Mouse (Mus musculus): ENCODE results near the gene Lrig1. TPM values are rescaled to one million over a fixed set of nuclear protein-coding genes. Genes with fewer than 3 reads are reported as not detected.

Lrig1 gene
- polyA plus RNA-seq, 1 experiment, result 12.1 TPM

DNA sequence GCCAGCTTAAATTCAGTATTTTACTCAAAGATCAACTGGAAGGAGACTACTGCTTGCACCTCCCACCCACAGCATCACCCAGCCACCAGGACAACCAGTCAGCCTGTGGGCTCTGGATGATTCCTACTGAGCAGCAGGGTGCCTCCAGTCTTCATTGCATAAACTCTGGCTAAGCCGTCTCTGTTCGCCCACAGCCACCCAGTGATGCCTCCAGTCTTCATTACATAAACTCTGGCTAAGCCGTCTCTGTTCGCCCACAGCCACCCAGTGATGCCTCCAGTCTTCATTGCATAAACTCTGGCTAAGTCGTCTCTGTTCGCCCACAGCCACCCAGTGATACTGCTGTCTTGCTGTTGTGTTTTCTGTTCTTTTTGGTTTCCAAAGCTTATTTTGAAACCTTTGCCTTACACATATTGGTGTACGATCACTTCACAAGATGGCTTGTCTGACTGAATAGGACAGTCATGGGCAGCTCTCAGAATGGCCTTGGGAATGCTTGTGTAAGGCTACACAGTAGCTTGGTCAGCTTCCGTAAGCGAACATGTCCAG, 115.7 kb downstream of the Lrig1 start:
- 97% methylated on average over 9 of the region's 9 CpGs for WGBS
- TF ChIP-seq POLR2A (IDR thresholded peaks at IDR 0.05; ENCODE audit: low read depth, low read length) (no peak), CTCF (conservative IDR thresholded peaks at IDR 0.05; ENCODE audit: insufficient read depth, insufficient read length, low read depth, low read length) (no peak)
- Histone ChIP-seq H3K27ac (ENCODE audit: insufficient read depth, low read depth, low read length) (no peak overlapping the region), H3K4me1 (ENCODE audit: control insufficient read depth, insufficient read depth, low read length) (no peaks in the 10 kb centered on the region), H3K27me3 (replicated peaks; ENCODE audit: control insufficient read depth, insufficient read depth, low read length) (no peaks in the 10 kb centered on the region), H3K36me3 (ENCODE audit: control insufficient read depth, insufficient read depth, low read length) (no peaks in the 10 kb centered on the region), H3K4me3 (ENCODE audit: insufficient read depth, low read depth, low read length) (no peak overlapping the region)
- no peak for DNase-seq

DNA sequence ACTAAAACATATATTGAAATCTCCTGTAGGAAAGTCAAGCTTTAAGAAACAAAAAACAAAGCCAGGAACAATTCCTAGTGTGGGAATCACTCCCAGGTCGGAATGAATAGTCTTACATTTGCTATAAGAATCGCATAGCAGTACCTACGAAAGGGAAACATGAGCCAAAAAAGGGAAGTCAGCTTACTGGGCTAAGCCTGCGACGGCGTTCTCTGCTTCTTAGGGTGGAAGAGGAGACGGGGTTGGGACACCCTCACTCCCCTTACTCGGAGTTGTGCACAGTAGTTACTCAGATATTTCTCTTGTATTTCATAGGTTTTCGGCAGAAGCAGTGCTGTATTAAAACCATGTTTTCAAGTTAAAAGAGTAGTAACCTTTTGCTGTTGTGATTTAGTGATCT, 117.9 kb downstream of the Lrig1 start:
- H3K27ac ChIP-seq (ENCODE audit: insufficient read depth, low read depth, low read length), result no peak overlapping the region
- no peak for DNase-seq
- no peaks in the 10 kb centered on the region for H3K27me3 ChIP-seq (replicated peaks; ENCODE audit: control insufficient read depth, insufficient read depth, low read length)

DNA sequence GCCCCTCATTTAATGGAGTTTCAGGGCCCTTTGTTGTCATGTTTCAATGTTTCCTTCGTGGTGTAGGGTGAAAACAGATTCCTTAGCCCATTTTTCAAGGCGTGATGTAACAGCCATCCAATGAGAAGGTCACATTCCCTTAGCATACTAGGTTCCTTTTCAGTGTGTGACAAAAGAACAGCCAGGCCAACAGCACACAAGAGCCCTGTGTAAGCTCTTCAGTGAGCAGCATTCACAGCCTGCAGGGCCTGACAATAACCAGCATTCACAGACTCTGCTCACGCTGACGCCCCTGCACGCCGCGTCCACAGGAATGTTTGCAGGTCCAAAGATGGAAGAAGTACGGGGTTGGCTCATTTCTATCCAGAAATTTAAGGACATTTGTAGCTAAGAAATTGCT, 122.0 kb downstream of the Lrig1 start:
- no peaks in the 10 kb centered on the region for H3K36me3 ChIP-seq (ENCODE audit: control insufficient read depth, insufficient read depth, low read length)
- H3K27me3 ChIP-seq (replicated peaks; ENCODE audit: control insufficient read depth, insufficient read depth, low read length), result no peaks in the 10 kb centered on the region
- no peak for TF ChIP-seq CTCF (conservative IDR thresholded peaks at IDR 0.05; ENCODE audit: insufficient read depth, insufficient read length, low read depth, low read length)
- no peak for TF ChIP-seq POLR2A (IDR thresholded peaks at IDR 0.05; ENCODE audit: low read depth, low read length)
- WGBS, result 93% methylated on average over 8 of the region's 8 CpGs
- no peak overlapping the region for H3K27ac ChIP-seq (ENCODE audit: insufficient read depth, low read depth, low read length)
- DNase-seq, result no peak
- no peak overlapping the region for H3K4me3 ChIP-seq (ENCODE audit: insufficient read depth, low read depth, low read length)
- no peaks in the 10 kb centered on the region for H3K4me1 ChIP-seq (ENCODE audit: control insufficient read depth, insufficient read depth, low read length)

More for the DNA sequence above, 117.9 kb downstream of the Lrig1 start:
- no peak for TF ChIP-seq CTCF (conservative IDR thresholded peaks at IDR 0.05; ENCODE audit: insufficient read depth, insufficient read length, low read depth, low read length)
- no peak for TF ChIP-seq POLR2A (IDR thresholded peaks at IDR 0.05; ENCODE audit: low read depth, low read length)
- 73% methylated on average over 9 of the region's 9 CpGs for WGBS
- no peak overlapping the region for H3K4me3 ChIP-seq (ENCODE audit: insufficient read depth, low read depth, low read length)
- no peaks in the 10 kb centered on the region for H3K36me3 ChIP-seq (ENCODE audit: control insufficient read depth, insufficient read depth, low read length)
- no peaks in the 10 kb centered on the region for H3K4me1 ChIP-seq (ENCODE audit: control insufficient read depth, insufficient read depth, low read length)

DNA sequence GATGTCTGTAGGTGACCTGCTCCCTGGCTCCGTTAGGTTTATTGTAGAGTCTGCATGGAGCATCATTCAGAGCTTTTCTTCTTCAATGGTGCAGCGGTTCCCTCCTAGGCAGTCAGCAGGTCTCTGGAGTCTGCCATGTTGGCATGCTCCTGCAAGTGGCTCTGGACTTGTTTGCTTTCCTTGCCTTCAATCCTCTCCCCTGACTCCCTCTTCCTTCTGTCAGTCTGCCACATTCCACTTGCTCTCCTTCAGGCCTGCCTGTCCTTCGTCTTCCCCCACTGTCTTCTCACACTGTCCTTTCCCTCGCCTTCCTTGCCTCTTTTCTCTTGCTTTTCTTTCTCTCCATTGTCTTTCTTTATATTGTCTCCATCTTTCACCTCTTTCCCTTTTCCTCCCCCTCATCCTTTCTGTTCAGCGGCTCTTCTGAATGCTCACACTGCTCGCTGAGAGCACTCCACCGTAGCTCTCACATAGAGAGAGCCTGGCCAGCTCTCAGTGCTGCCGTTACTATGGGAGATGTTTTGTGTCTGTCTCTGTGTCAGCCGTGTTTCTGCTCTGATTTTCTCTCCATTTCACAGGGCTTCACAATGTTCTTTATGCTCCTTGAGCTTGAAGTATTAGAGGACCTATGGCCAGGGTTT, 124.3 kb downstream of the Lrig1 start:
- DNase-seq, result no peak
- WGBS, result 78% methylated on average over 9 of the region's 9 CpGs
- H3K4me1 ChIP-seq (ENCODE audit: control insufficient read depth, insufficient read depth, low read length), result no peaks in the 10 kb centered on the region
- H3K27me3 ChIP-seq (replicated peaks; ENCODE audit: control insufficient read depth, insufficient read depth, low read length), result no peaks in the 10 kb centered on the region
- no peaks in the 10 kb centered on the region for H3K36me3 ChIP-seq (ENCODE audit: control insufficient read depth, insufficient read depth, low read length)
- no peak overlapping the region for H3K4me3 ChIP-seq (ENCODE audit: insufficient read depth, low read depth, low read length)
- TF ChIP-seq CTCF (conservative IDR thresholded peaks at IDR 0.05; ENCODE audit: insufficient read depth, insufficient read length, low read depth, low read length) (no peak), POLR2A (IDR thresholded peaks at IDR 0.05; ENCODE audit: low read depth, low read length) (no peak)
- H3K27ac ChIP-seq (ENCODE audit: insufficient read depth, low read depth, low read length), result no peak overlapping the region

DNA sequence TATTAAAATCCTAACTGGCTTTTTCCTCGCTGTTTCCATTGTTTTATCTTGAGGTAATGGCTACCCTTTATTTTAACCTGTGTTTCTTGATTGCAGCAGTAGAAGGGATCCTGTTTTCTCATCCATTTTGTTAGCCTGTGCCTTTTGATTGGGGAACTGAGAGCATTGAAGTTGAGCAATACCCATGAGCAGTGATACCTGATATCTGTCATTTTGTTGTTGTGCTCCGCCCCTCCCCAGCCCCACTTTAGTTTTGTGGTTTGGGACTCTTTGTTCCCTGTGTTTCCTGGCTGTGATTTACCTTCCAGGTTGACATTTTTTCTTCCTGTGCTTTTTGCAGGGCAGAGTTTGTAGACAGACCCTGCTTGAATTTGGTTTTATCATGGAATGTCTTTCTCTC, 131.9 kb downstream of the Lrig1 start:
- no peaks in the 10 kb centered on the region for H3K36me3 ChIP-seq (ENCODE audit: control insufficient read depth, insufficient read depth, low read length)
- H3K4me3 ChIP-seq (ENCODE audit: insufficient read depth, low read depth, low read length), result no peak overlapping the region
- TF ChIP-seq CTCF (conservative IDR thresholded peaks at IDR 0.05; ENCODE audit: insufficient read depth, insufficient read length, low read depth, low read length) (no peak), POLR2A (IDR thresholded peaks at IDR 0.05; ENCODE audit: low read depth, low read length) (no peak)
- H3K4me1 ChIP-seq (ENCODE audit: control insufficient read depth, insufficient read depth, low read length), result no peaks in the 10 kb centered on the region
- no peaks in the 10 kb centered on the region for H3K27me3 ChIP-seq (replicated peaks; ENCODE audit: control insufficient read depth, insufficient read depth, low read length)
- 90% methylated on average over 2 of the region's 2 CpGs for WGBS
- DNase-seq, result no peak
- H3K27ac ChIP-seq (ENCODE audit: insufficient read depth, low read depth, low read length), result no peak overlapping the region

DNA sequence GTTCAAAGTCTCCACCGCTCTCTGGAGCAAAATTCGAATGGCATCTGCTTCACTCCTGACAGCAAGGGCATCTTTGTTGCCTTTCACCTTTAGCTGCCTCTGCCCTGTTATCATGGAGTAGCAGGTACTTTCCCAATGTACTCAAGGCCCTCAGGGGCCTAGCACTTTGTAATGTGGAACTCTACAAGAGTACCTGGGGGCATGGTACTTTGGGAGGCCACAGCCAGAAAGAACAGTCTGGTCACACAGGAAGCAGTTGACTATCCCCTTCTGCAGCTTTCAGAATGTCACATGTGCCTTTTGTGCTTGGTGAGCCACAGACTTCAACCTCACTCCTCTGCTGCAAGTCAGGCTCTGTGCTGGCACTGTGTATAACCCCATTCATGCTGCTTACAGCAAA, 134.2 kb downstream of the Lrig1 start:
- 84% methylated on average over 2 of the region's 2 CpGs for WGBS
- Histone ChIP-seq H3K4me3 (ENCODE audit: insufficient read depth, low read depth, low read length) (no peak overlapping the region), H3K27me3 (replicated peaks; ENCODE audit: control insufficient read depth, insufficient read depth, low read length) (no peaks in the 10 kb centered on the region), H3K27ac (ENCODE audit: insufficient read depth, low read depth, low read length) (no peak overlapping the region), H3K36me3 (ENCODE audit: control insufficient read depth, insufficient read depth, low read length) (no peaks in the 10 kb centered on the region), H3K4me1 (ENCODE audit: control insufficient read depth, insufficient read depth, low read length) (no peaks in the 10 kb centered on the region)
- TF ChIP-seq CTCF (conservative IDR thresholded peaks at IDR 0.05; ENCODE audit: insufficient read depth, insufficient read length, low read depth, low read length) (no peak), POLR2A (IDR thresholded peaks at IDR 0.05; ENCODE audit: low read depth, low read length) (no peak)
- no peak for DNase-seq

DNA sequence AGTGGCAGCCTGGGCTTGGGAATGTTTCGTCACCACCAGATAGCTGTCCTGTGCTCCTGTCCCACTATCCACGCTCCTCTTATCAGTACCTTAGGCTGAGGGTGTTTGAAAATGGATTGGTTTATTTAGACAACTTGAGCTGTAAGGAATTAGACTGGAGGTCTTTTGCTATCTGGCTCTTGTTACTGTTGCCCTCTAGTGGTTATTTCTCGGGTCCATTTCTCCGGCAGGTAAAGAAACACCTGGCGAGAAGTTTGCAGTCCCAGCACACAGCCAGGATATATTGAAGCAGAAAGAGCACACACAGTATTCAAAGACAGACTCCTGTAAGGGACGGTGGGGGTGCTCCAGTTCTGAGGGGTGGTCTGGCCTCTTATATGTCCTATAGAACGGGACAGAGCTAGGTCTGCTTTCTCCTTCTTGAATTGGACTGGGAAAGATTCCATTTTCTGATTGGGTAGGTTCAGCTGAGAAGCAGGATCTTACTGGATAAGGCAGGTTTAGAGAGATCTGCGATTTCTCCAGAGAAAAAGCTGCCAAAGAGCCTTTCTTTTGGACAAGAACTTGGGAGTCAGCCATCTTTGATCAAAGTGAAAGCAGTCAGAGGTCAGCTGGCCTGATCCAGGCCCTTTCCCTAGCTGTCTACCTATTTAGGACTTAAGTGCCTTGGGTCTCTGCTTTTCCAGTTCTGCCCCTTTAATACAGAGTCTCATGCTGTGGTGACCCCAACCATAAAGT, 136.6 kb downstream of the Lrig1 start:
- DNase-seq, result peak; percentile 16
- Histone ChIP-seq H3K27me3 (replicated peaks; ENCODE audit: control insufficient read depth, insufficient read depth, low read length) (no peaks in the 10 kb centered on the region), H3K4me3 (ENCODE audit: insufficient read depth, low read depth, low read length) (no peak overlapping the region), H3K27ac (ENCODE audit: insufficient read depth, low read depth, low read length) (no peak overlapping the region), H3K4me1 (ENCODE audit: control insufficient read depth, insufficient read depth, low read length) (no peaks in the 10 kb centered on the region), H3K36me3 (ENCODE audit: control insufficient read depth, insufficient read depth, low read length) (no peaks in the 10 kb centered on the region)
- no peak for TF ChIP-seq POLR2A (IDR thresholded peaks at IDR 0.05; ENCODE audit: low read depth, low read length)
- peak; percentile 33; the same call in 1 of the 2 replicates for TF ChIP-seq CTCF (conservative IDR thresholded peaks at IDR 0.05; ENCODE audit: insufficient read depth, insufficient read length, low read depth, low read length)
- WGBS, result 60% methylated on average over 8 of the region's 8 CpGs

All from kidney, adult 2 months (tissue).